Mouse (Mus musculus): ENCODE data around the gene Hdgfl1. TPM values are rescaled to one million over a fixed set of nuclear protein-coding genes. Genes with fewer than 3 reads are reported as not detected.

Gene Hdgfl1
- polyA plus RNA-seq, 1 experiment from 2014 or later: not detected

DNA sequence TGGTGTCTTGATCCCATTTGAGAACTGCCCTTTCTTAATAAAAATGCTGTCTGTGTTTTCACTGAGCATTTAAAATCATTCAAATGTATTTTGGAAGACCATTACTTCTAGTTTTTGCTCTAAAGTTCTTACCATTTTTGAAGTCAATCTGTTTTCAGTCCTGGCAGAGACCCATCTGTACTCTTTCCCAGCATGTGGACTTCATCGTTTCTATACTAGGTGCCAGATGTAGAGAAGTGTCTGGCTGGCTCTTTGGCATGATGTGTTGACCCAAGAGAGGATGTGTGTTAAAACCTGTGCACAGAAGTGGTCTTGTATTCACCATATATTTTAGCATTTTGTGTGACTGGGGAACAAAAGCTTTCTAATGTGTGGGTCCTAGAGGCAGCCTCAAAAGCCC is 25.9 kb downstream of the Hdgfl1 start:
- no peak overlapping the region for H3K4me3 ChIP-seq (ENCODE audit: low read depth, low read length)
- WGBS: 83% methylated on average over 1 of the region's 1 CpGs
- H3K4me1 ChIP-seq (replicated peaks; ENCODE audit: control insufficient read depth, insufficient read depth, low read length): no peaks in the 10 kb centered on the region
- no peak for DNase-seq (ENCODE audit: low spot score)
- no peak for ATAC-seq (ENCODE audit: low FRiP score)
- H3K36me3 ChIP-seq (ENCODE audit: control insufficient read depth, insufficient read depth, low read length): no peaks in the 10 kb centered on the region
- no peak overlapping the region for H3K4me2 ChIP-seq (replicated peaks; ENCODE audit: low read depth, low read length)
- H3K27me3 ChIP-seq (ENCODE audit: control insufficient read depth, insufficient read depth, low read length): no peaks in the 10 kb centered on the region
- peak overlapping the region; percentile 9; the same call in 1 of the 2 replicates for H3K27ac ChIP-seq (ENCODE audit: low read depth, low read length)
- H3K9ac ChIP-seq (ENCODE audit: low read depth, low read length): no peak overlapping the region
- no peaks in the 10 kb centered on the region for H3K9me3 ChIP-seq (ENCODE audit: control insufficient read depth, low read length)

DNA sequence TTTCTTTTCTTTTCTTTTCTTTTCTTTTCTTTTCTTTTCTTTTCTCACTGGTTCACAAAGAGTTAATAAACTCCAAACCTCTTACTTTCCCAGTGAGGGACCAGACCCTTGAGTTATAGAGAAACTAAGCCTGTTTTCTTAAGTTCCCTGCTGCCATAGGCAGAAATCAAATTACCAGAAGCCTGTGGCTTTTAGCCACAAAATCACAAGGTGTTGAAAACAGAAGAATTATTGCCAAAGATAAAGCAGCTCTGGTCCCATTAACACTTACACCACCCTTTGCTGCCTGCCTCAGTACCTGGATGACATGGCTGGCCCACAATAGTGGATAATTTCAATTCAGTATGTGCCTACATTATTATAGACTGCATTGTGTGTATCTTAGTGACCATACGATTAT is 35.0 kb downstream of the Hdgfl1 start:
- no peaks in the 10 kb centered on the region for H3K27me3 ChIP-seq (ENCODE audit: control insufficient read depth, insufficient read depth, low read length)
- ATAC-seq (ENCODE audit: low FRiP score) (no peak), DNase-seq (ENCODE audit: low spot score) (no peak)
- 67% methylated on average over 1 of the region's 1 CpGs for WGBS
- H3K4me1 ChIP-seq (replicated peaks; ENCODE audit: control insufficient read depth, insufficient read depth, low read length): no peaks in the 10 kb centered on the region
- no peak overlapping the region for H3K27ac ChIP-seq (ENCODE audit: low read depth, low read length)
- H3K4me2 ChIP-seq (replicated peaks; ENCODE audit: low read depth, low read length): no peak overlapping the region
- H3K4me3 ChIP-seq (ENCODE audit: low read depth, low read length): no peak overlapping the region
- no peaks in the 10 kb centered on the region for H3K36me3 ChIP-seq (ENCODE audit: control insufficient read depth, insufficient read depth, low read length)
- no peaks in the 10 kb centered on the region for H3K9me3 ChIP-seq (ENCODE audit: control insufficient read depth, low read length)
- no peak overlapping the region for H3K9ac ChIP-seq (ENCODE audit: low read depth, low read length)

DNA sequence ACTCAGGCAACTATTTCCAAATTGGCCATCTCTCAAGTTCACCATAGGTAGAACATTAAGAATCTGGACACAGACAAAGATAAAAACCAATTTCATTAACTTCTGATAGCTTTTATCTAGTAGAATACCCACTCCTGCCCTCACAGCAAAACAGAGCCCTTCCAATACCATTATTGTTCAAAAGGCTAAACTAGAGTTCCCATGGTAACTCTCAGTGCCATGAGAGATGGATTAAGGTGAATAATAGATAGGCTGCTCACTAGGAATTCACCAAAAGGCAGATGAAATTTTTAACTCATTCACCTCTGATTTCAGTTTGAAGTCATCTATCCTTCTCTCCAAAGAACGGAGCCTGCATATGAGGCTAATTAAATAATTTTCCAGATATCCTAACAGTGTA is 45.7 kb downstream of the Hdgfl1 start:
- H3K27ac ChIP-seq (ENCODE audit: low read depth, low read length): no peak overlapping the region
- WGBS: 92% methylated on average over 1 of the region's 1 CpGs
- no peak overlapping the region for H3K4me2 ChIP-seq (replicated peaks; ENCODE audit: low read depth, low read length)
- H3K4me3 ChIP-seq (ENCODE audit: low read depth, low read length): no peak overlapping the region
- H3K4me1 ChIP-seq (replicated peaks; ENCODE audit: control insufficient read depth, insufficient read depth, low read length): no peaks in the 10 kb centered on the region
- DNase-seq (ENCODE audit: low spot score) (no peak), ATAC-seq (ENCODE audit: low FRiP score) (no peak)
- no peak overlapping the region for H3K9ac ChIP-seq (ENCODE audit: low read depth, low read length)
- H3K9me3 ChIP-seq (ENCODE audit: control insufficient read depth, low read length): no peaks in the 10 kb centered on the region
- no peaks in the 10 kb centered on the region for H3K27me3 ChIP-seq (ENCODE audit: control insufficient read depth, insufficient read depth, low read length)
- no peaks in the 10 kb centered on the region for H3K36me3 ChIP-seq (ENCODE audit: control insufficient read depth, insufficient read depth, low read length)

DNA sequence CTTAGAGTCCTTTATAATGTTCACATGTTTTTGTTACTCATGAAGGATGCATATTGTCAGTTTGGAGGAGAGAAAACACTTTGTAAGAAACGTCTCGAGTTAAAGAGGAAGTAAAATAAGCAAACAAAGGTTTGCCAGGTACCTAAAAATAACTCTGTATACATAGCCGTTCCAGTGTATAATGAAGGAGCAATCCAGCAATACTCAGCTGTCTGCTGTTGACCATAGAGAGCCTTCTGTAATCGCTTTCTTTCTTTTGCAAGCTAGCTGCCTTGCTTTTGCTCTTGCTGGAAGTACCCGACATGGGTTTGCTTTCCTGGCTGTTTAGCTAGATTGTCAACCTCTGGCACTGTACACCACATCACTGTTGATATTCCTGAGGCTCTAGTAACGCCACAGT is 48.6 kb downstream of the Hdgfl1 start:
- Histone ChIP-seq H3K27ac (ENCODE audit: low read depth, low read length) (no peak overlapping the region), H3K9ac (ENCODE audit: low read depth, low read length) (no peak overlapping the region), H3K4me1 (replicated peaks; ENCODE audit: control insufficient read depth, insufficient read depth, low read length) (no peaks in the 10 kb centered on the region), H3K9me3 (ENCODE audit: control insufficient read depth, low read length) (no peaks in the 10 kb centered on the region), H3K4me2 (replicated peaks; ENCODE audit: low read depth, low read length) (no peak overlapping the region), H3K27me3 (ENCODE audit: control insufficient read depth, insufficient read depth, low read length) (no peaks in the 10 kb centered on the region), H3K36me3 (ENCODE audit: control insufficient read depth, insufficient read depth, low read length) (no peaks in the 10 kb centered on the region), H3K4me3 (ENCODE audit: low read depth, low read length) (no peak overlapping the region)
- ATAC-seq (ENCODE audit: low FRiP score): no peak
- WGBS: 75% methylated on average over 6 of the region's 6 CpGs
- DNase-seq (ENCODE audit: low spot score): no peak

DNA sequence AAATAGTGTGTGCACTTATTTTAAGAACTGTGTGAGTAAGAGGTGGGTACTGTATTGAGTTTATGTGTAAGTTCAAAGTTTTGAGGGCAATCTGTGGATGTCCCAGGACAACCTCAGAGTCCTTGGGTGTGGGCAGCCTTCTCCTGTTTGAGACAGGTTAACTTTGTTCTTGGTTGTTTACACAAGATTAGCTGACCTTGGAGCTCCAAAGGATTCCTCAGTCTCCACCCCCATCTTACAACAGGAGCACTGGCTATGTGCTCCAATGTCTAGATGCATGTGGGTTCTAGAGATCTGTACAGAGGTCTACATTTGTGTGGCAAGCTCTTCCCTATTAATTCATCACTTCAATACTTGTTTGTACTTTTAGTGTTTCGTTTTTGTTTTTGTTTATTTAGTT is 49.0 kb downstream of the Hdgfl1 start:
- H3K4me1 ChIP-seq (replicated peaks; ENCODE audit: control insufficient read depth, insufficient read depth, low read length): no peaks in the 10 kb centered on the region
- DNase-seq (ENCODE audit: low spot score) (no peak), ATAC-seq (ENCODE audit: low FRiP score) (no peak)
- no peaks in the 10 kb centered on the region for H3K27me3 ChIP-seq (ENCODE audit: control insufficient read depth, insufficient read depth, low read length)
- 87% methylated on average over 1 of the region's 1 CpGs for WGBS
- H3K9ac ChIP-seq (ENCODE audit: low read depth, low read length): no peak overlapping the region
- no peak overlapping the region for H3K4me2 ChIP-seq (replicated peaks; ENCODE audit: low read depth, low read length)
- no peak overlapping the region for H3K27ac ChIP-seq (ENCODE audit: low read depth, low read length)
- H3K9me3 ChIP-seq (ENCODE audit: control insufficient read depth, low read length): no peaks in the 10 kb centered on the region
- no peak overlapping the region for H3K4me3 ChIP-seq (ENCODE audit: low read depth, low read length)
- no peaks in the 10 kb centered on the region for H3K36me3 ChIP-seq (ENCODE audit: control insufficient read depth, insufficient read depth, low read length)

DNA sequence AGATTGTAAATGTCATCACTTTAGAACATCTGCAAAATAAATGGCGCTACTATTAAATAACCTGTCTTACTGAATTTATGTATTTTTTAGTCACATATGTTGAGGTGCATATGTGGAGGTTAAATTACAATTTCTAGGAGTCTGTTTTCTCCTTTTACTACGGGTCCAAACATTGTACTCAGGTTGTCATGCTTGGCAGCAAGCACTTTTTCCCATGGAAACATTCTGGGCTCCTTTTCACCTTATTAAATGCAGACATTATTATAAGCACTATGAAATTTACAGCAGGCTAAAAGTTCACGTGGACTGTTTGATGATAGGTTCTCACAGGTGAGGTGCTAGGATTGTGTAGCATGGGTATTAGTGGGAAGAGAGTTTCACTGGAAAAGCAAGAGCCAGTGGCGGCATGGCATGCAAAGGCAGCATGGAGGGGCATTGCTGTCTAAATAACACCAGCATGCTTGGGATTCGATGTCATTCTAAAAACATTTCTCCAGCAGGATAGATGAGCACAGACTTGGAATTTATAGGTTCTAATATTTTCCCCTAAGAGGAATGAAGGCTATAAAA is 50.7 kb downstream of the Hdgfl1 start:
- Histone ChIP-seq H3K4me3 (ENCODE audit: low read depth, low read length) (no peak overlapping the region), H3K27me3 (ENCODE audit: control insufficient read depth, insufficient read depth, low read length) (no peaks in the 10 kb centered on the region), H3K9ac (ENCODE audit: low read depth, low read length) (no peak overlapping the region), H3K9me3 (ENCODE audit: control insufficient read depth, low read length) (no peaks in the 10 kb centered on the region), H3K27ac (ENCODE audit: low read depth, low read length) (no peak overlapping the region), H3K4me1 (replicated peaks; ENCODE audit: control insufficient read depth, insufficient read depth, low read length) (no peaks in the 10 kb centered on the region), H3K4me2 (replicated peaks; ENCODE audit: low read depth, low read length) (no peak overlapping the region), H3K36me3 (ENCODE audit: control insufficient read depth, insufficient read depth, low read length) (no peaks in the 10 kb centered on the region)
- 89% methylated on average over 5 of the region's 5 CpGs for WGBS
- DNase-seq (ENCODE audit: low spot score) (no peak), ATAC-seq (ENCODE audit: low FRiP score) (no peak)
